Mouse (Mus musculus): ENCODE data around the gene Gm28778.

DNA sequence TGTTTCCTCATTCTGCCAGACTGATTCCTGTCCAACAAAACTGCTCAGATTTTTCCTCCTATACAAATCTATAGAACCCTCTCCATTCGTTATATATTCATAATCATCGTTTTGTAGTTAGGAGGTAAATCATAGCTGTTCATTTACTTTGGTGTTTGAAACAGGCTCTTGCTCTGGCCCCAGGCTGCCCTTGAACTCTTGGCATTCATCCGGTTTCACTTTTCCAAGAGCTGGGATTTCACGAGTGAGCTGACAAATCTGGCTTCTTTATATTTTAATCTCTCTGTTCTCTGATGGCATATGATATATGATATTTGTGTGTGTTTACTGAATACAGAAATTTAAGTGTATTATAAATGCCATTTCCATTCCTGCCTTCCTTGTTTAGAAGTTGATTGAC is 3.6 kb downstream of the Gm28778 start:
- TF ChIP-seq ZC3H11A (IDR thresholded peaks at IDR 0.05; ENCODE audit: low read depth, low read length) (no peak), CTCF (IDR thresholded peaks at IDR 0.05 in 2 of 3, conservative IDR thresholded peaks at IDR 0.05 in 1 of 3; ENCODE audit: control insufficient read depth in 1 of 3, insufficient read depth in 1 of 3, low read depth in 2 of 3, low read length in 3 of 3, poor library complexity in 1 of 3, severe bottlenecking in 1 of 3) (no peak), ELF1 (IDR thresholded peaks at IDR 0.05; ENCODE audit: low read depth, low read length) (no peak), TAL1 (IDR thresholded peaks at IDR 0.05; ENCODE audit: low read length) (no peak), NRF1 (IDR thresholded peaks at IDR 0.05; ENCODE audit: insufficient read depth, low read depth, low read length, poor library complexity, severe bottlenecking) (no peak), USF1 (IDR thresholded peaks at IDR 0.05; ENCODE audit: low read depth, low read length) (no peak), POLR2A (IDR thresholded peaks at IDR 0.05; ENCODE audit: control insufficient read depth in 1 of 2, insufficient read depth in 1 of 2, low read depth in 1 of 2, low read length in 2 of 2, poor library complexity in 1 of 2) (no peak), USF2 (IDR thresholded peaks at IDR 0.05; ENCODE audit: borderline replicate concordance in 1 of 2, insufficient read depth in 1 of 2, low read depth in 1 of 2, low read length in 2 of 2) (no peak), POLR2AphosphoS5 (IDR thresholded peaks at IDR 0.05; ENCODE audit: borderline replicate concordance, low read depth, low read length) (no peak), MXI1 (IDR thresholded peaks at IDR 0.05; ENCODE audit: low read depth, low read length) (no peak), SIN3A (IDR thresholded peaks at IDR 0.05; ENCODE audit: low read length) (no peak), E2F4 (IDR thresholded peaks at IDR 0.05; ENCODE audit: borderline replicate concordance, low read depth, low read length) (no peak), EP300 (IDR thresholded peaks at IDR 0.05; ENCODE audit: low read depth in 1 of 2, low read length in 2 of 2) (no peak)

Data from MEL (cell line).